Mouse (Mus musculus) E14TG2a.4 (cell line): Measurements from ENCODE around the gene Paqr6.

Experiments
- CTCF ChIP-seq: conservative IDR thresholded peaks from 2 replicates; pipeline ENCODE4 v1.5.1; 2014; ENCODE audit warnings: low read length
- NANOG ChIP-seq: IDR thresholded peaks from 2 replicates; pipeline ENCODE4 v1.6.1; 2014; ENCODE audit warnings: borderline replicate concordance, low read length, mixed read lengths
- POU5F1 ChIP-seq: IDR thresholded peaks from 2 replicates; pipeline ENCODE4 v1.6.1; 2014; ENCODE audit warnings: low read length, borderline replicate concordance

DNA sequence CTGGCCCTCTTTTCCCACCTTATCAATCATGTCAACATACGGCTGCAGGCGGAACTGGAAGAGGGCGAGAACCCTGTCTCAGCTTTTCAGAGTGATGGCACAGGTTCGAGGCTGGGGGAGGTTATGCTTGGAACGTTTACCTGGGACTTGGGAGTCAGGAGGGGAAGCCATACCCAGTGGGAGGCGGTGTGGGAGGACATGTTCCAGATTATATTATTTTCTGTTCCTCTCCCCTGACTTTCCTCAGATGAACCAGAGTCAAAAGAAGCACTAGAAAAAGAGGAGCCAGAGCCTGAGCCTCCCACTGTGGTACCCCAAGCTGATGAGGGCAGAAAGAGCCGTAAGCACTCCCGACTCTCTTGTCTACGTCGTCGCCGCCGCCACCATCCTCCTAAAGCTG lies 13.7 kb upstream of the Paqr6 start:
- TF ChIP-seq CTCF (no peak), POU5F1 (no peak), NANOG (no peak)
